Mouse (Mus musculus) layer of hippocampus, adult 8-10 months (tissue): ENCODE measurements around the gene Gm6899. TPM values are rescaled to one million over a fixed set of nuclear protein-coding genes. Genes with fewer than 3 reads are reported as not detected.

Experiments used
- DNase-seq, 2 experiments: peaks; one replicate each; pipeline ENCODE4 v3.0.0; 2022; ENCODE audit warnings: low spot score in 2 of 2
- total RNA-seq, 4 experiments: library from RNA; stranded (reverse); gene quantifications; 2 replicates each; pipeline ENCODE4 v1.2.4; 2022

Gene Gm6899
- total RNA-seq, 4 experiments from 2014 or later = not detected

- no peak for DNase-seq
These were observed 49.1 kb downstream of the Gm6899 start for GRCm38 (mm10) chr11:26642141-26642540.

Other genes with a start within 250 kb of the Gm6899 start
- gene Fancl, start 207.1 kb upstream of the Gm6899 start, total RNA-seq = 10 to 100 TPM in 3 of 4 experiments, 1 to 10 TPM in 1; 7.9 to 12.4 (median 11.5) TPM
- gene Vrk2, start 758 bp downstream of the Gm6899 start, total RNA-seq = 1 to 10 TPM; 2.6 to 5.1 (median 3.4) TPM